Mouse (Mus musculus): ENCODE measurements around the gene Gm21294. TPM values are rescaled to one million over a fixed set of nuclear protein-coding genes. Genes with fewer than 3 reads are reported as not detected.

Gm21294 gene
- not detected for polyA plus RNA-seq (2014; fragmentation: Illumina TruSeq; extraction: RNeasy Lipid Tissue Mini Kit (QIAGEN cat#74804); ENCODE audit: low read depth, low replicate concordance)

GRCm38 (mm10) chrY:89052506-89052905 lies at the start of gene Gm21294:
Gene Gm21294, plus strand, starts transcription at chrY:89052806.

